Mouse (Mus musculus) spleen, adult 2 months (tissue): ENCODE measurements around the gene Cmtr1. TPM values are rescaled to one million over a fixed set of nuclear protein-coding genes. Genes with fewer than 3 reads are reported as not detected.

Source experiments
- DNase-seq, 2 experiments: peaks; one replicate each; pipeline versions ENCODE4 v3.0.0 to v3.0.0-alpha.2; 2012 to 2021; ENCODE audit warnings: low spot score in 2 of 2, low read depth in 1 of 2
- H3K27ac ChIP-seq: fragments of 200-500 bp; 2 replicates; pipeline ENCODE4 v1.5.1; 2012; ENCODE audit warnings: low read length, inconsistent platforms; ENCODE audit not compliant: insufficient read depth
- H3K27me3 ChIP-seq: fragments of 200-500 bp; 2 replicates; pipeline ENCODE4 v1.6.1; 2012; ENCODE audit warnings: mild to moderate bottlenecking, moderate library complexity, low read length, inconsistent platforms; ENCODE audit not compliant: control insufficient read depth, insufficient read depth
- H3K36me3 ChIP-seq: fragments of 200-500 bp; 2 replicates; pipeline ENCODE4 v1.6.1; 2012; ENCODE audit warnings: mild to moderate bottlenecking, low read length, inconsistent platforms; ENCODE audit not compliant: control insufficient read depth, insufficient read depth
- H3K4me1 ChIP-seq: fragments of 200-500 bp; 2 replicates; pipeline ENCODE4 v1.6.1; 2011; ENCODE audit warnings: inconsistent platforms; ENCODE audit not compliant: control insufficient read depth, insufficient read depth, insufficient read length
- H3K4me3 ChIP-seq: fragments of 200-500 bp; 2 replicates; pipeline ENCODE4 v1.5.1; 2011; ENCODE audit warnings: mild to moderate bottlenecking, inconsistent platforms; ENCODE audit not compliant: insufficient read depth, insufficient read length; ENCODE audit errors: extremely low read depth
- CTCF ChIP-seq: fragments of 200-500 bp; IDR thresholded peaks from 2 replicates; pipeline ENCODE4 v1.5.1; 2011; ENCODE audit warnings: mild to moderate bottlenecking, inconsistent platforms; ENCODE audit not compliant: insufficient read depth, insufficient read length, insufficient replicate concordance; ENCODE audit errors: extremely low read depth
- POLR2A ChIP-seq: fragments of 200-500 bp; IDR thresholded peaks from 2 replicates; pipeline ENCODE4 v1.6.1; 2011; ENCODE audit warnings: low read depth, low read length, inconsistent platforms
- WGBS: fragments of 180-500 bp; shearing (Covaris S2); methylation state at CpG from one replicate; pipeline ENCODE4 v1.1.7; 2018; 5-methylcytosine and 5-hydroxymethylcytosine counted together
- polyA plus RNA-seq: library from polyadenylated mRNA; depleted of rRNA; stranded (reverse); fragments of >200 nt; gene quantifications from 2 replicates; pipeline ENCODE4 v1.2.3, GENCODE M21; 2012

The Cmtr1 gene
- polyA plus RNA-seq, 1 experiment: 34.3 TPM

DNA sequence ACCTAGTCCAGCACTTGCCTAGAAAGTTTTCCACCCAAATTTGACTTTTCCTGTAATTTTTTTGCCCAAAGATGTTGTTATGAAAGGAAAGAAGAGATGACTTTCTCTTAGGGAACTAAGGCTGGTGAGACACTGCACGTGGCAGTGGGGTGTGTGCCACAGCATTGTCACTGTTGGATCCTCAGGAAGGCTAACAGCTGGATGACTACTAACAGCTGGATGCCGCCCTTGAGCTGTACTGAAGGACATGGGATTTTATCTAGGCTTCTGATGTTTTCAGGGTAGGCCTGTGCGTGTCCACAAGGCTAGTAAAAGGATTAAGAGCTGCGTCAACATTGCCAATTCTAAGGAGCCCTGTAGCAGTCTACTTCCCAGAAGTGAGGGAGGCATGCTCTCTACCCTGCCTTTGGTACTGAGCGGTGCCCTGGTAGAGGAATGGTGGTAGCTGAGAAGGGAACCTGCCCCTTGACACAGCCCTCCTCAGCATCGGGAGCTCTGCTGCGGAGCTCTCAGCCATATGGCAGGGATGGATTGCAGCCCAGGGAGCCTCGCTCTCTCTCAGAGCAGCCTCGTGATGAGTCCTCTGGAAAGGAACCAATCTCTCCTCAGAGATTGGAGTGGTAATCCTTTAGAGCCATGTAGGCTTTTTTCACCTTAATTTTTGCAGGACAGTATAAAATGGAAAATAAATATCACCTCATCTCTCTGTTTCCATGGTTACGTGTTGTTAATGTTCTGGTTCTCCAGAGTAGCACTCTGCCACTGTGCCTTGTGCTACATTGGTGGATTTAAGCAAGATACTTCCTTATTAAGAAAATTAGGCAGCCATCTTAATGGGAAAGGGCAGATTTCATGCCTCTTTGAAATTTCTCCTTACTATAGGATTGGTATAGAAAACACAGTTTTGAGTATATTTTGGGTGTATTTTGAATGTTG is 7.9 kb downstream of the Cmtr1 start:
- TF ChIP-seq POLR2A (no peak), CTCF (no peak)
- H3K27ac ChIP-seq: no peak overlapping the region
- H3K4me1 ChIP-seq: no peaks in the 10 kb centered on the region; the same call in 1 of the 2 replicates
- H3K36me3 ChIP-seq: peaks cover 17% of the 10 kb centered on the region
- 95% methylated on average over 10 of the region's 10 CpGs for WGBS
- H3K4me3 ChIP-seq: no peak overlapping the region
- DNase-seq: no peak
- H3K27me3 ChIP-seq: no peaks in the 10 kb centered on the region

DNA sequence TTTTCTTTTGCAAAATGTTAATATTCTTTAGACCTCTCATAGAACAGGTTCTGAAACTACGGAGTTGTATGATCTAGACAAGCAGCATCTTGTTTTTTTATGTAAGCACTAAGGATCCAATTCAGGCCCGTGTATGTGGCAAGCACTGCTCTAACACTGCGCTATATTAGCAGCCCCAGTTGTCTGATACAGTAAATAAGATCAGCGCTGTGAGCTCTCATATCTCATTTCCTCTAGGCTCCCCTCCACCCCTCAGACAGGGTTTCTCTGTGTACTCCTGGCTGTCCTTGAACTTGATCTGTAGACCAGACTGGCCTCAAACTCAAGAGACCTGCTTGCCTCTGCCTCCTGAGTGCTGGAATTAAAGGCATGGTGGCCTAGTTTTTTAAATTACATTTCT is 8.6 kb downstream of the Cmtr1 start:
- no peaks in the 10 kb centered on the region for H3K27me3 ChIP-seq
- 90% methylated on average over 4 of the region's 4 CpGs for WGBS
- no peak overlapping the region for H3K4me3 ChIP-seq
- H3K27ac ChIP-seq: no peak overlapping the region
- H3K36me3 ChIP-seq: peaks cover 15% of the 10 kb centered on the region
- H3K4me1 ChIP-seq: no peaks in the 10 kb centered on the region; the same call in 1 of the 2 replicates
- TF ChIP-seq CTCF: no peak
- no peak for TF ChIP-seq POLR2A
- no peak for DNase-seq

DNA sequence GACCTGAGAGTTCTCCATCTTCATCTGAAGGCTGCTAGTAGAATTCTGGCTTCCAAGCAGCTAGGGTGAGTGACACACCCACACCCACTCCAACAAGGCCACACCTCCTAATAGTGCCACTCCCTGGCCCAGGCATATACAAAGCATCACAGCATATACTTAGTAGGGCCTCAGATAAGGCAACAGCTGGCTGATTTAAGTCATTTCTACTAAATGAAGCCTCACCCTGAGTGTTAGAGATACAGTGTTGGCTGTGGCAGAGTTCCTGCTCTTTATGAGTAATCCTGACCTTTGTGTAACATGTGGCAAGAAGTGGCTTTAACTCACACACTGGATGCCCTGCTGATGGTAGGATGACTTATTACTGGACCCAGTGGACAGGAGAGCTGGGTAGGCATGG is 9.5 kb downstream of the Cmtr1 start:
- H3K27me3 ChIP-seq: no peaks in the 10 kb centered on the region
- H3K27ac ChIP-seq: no peak overlapping the region
- H3K36me3 ChIP-seq: peaks cover 17% of the 10 kb centered on the region
- H3K4me3 ChIP-seq: no peak overlapping the region
- DNase-seq: no peak
- TF ChIP-seq POLR2A: no peak
- TF ChIP-seq CTCF: no peak
- H3K4me1 ChIP-seq: no peaks in the 10 kb centered on the region; the same call in 1 of the 2 replicates

DNA sequence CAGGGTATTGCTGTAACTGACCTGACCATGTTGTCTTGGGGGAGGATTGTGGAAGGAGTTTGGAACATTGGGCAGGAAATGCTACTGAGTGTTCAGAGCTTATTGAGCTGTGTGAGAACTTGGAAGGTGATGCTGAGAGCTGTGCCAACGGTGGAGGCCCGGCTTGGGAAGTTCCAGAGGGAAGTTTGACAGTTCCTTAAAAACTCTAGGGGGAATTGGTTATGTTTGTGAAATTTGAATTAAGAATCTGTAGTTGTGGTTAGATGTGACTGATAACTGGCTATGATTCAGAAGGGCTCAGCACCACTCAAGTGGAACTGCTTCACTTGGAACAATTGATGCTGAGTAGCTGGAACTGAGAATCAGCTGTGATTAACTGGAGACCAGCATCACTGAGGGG is 10.6 kb downstream of the Cmtr1 start:
- DNase-seq: no peak
- Histone ChIP-seq H3K27me3 (no peaks in the 10 kb centered on the region), H3K27ac (no peak overlapping the region; the same call in 1 of the 2 replicates), H3K4me1 (no peaks in the 10 kb centered on the region; the same call in 1 of the 2 replicates), H3K36me3 (peaks cover 24% of the 10 kb centered on the region), H3K4me3 (no peak overlapping the region)
- TF ChIP-seq POLR2A: no peak
- TF ChIP-seq CTCF: no peak
- WGBS: 65% methylated on average over 2 of the region's 2 CpGs

DNA sequence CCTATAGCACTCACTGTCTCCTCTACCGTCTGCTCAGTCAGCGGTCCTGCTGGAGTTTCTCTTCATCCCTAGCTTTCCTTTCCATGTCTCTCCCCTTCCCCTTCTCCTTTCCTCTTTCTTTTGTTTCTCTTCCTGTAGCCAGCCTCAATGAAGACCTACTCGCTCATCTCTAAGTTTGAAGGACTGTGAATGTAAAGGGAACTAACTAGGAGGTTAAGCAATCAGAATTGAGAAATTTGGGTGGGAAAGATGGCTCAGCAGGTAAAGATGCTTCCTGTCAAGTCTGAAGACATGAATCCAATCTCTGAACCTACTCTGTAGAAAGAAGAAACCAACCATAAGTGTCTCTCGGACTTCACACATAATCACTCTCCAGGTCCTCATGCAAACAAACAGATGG is 12.9 kb downstream of the Cmtr1 start:
- TF ChIP-seq POLR2A (no peak), CTCF (no peak)
- Histone ChIP-seq H3K27me3 (no peaks in the 10 kb centered on the region), H3K27ac (no peak overlapping the region), H3K4me1 (peaks cover under 1% of the 10 kb centered on the region; the same call in 1 of the 2 replicates), H3K4me3 (no peak overlapping the region), H3K36me3 (peaks cover 38% of the 10 kb centered on the region)
- no peak for DNase-seq
- 88% methylated on average over 4 of the region's 4 CpGs for WGBS

DNA sequence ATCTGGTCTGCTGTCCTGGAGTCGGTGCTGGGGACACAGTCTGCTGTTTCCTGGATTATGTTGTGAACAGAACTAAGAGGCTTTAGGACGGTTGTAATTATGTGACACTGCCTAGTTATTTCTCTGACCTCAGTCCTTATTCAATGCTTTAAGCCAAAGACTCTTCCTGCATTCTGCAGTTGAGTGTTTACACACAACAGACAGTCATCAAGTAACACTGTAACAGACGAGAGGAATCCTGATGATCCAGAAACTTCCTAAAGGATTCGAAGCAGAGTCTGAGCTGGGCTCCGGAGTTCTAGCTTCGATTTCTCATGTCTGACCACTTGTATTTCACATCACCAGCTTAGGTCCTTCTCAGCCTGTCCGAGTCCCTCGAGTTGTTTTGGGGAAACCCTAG is 18.1 kb downstream of the Cmtr1 start:
- TF ChIP-seq CTCF: no peak
- TF ChIP-seq POLR2A: no peak
- H3K4me1 ChIP-seq: peaks cover 16% of the 10 kb centered on the region
- DNase-seq: no peak
- H3K27ac ChIP-seq: peak overlapping the region; percentile 83
- no peak overlapping the region for H3K4me3 ChIP-seq
- 83% methylated on average over 8 of the region's 8 CpGs for WGBS
- H3K27me3 ChIP-seq: no peaks in the 10 kb centered on the region
- H3K36me3 ChIP-seq: peaks cover 49% of the 10 kb centered on the region
